Mouse (Mus musculus): ENCODE results near the gene Bcl9.

GRCm38 (mm10) chr3:97180527-97180926 is 117.2 kb downstream of the Bcl9 start:
- TF ChIP-seq CTCF (IDR thresholded peaks at IDR 0.05; ENCODE audit: borderline replicate concordance, insufficient read depth, low read length) (no peak), POLR2A (IDR thresholded peaks at IDR 0.05; ENCODE audit: low read depth, low read length) (no peak)
